Mouse (Mus musculus) gastrocnemius, postnatal 36 days (tissue): ENCODE measurements around the gene Il1f9. TPM values are rescaled to one million over a fixed set of nuclear protein-coding genes. Genes with fewer than 3 reads are reported as not detected.
"Not testable (repeated sequence)": the region's sequence is repeated elsewhere in the genome, so short reads cannot be mapped to it uniquely, and the experiment has no call there.

Source experiments
- DNase-seq, 2 experiments: peaks; one replicate each; pipeline ENCODE4 v3.0.0; 2022
- intact Hi-C: fragments of 180-260 bp; cut with DNase I; formaldehyde crosslinking; loops from one replicate; pipeline ENCODE4 v1.15.1; 2025
- long read RNA-seq, 2 experiments: library from polyadenylated mRNA; stranded (forward); transcript quantifications; one replicate each; pipeline ENCODE4 v2.0.0; 2021
- total RNA-seq, 2 experiments: library from RNA; stranded (reverse); gene quantifications; 2 replicates each; pipeline ENCODE4 v1.2.3; 2021

Gene Il1f9
- total RNA-seq = not detected
- long read RNA-seq, experiment 1 = 0 reads
- long read RNA-seq, experiment 2 = 0 reads

- no peak for DNase-seq
- intact Hi-C loops = no loop called here
Measured at GRCm38 (mm10) chr2:24186176-24186575, at the start of gene Il1f9. TSS of gene Il1f9 (plus strand) at chr2:24186476.

GRCm38 (mm10) chr2:24152861-24153260, 33.4 kb upstream of the Il1f9 start, which contains the start of gene Il1f8:
TSS of gene Il1f8 (plus strand) at chr2:24153161.
- intact Hi-C loops = no loop called here
- no peak for DNase-seq

- intact Hi-C loops = not testable (repeated sequence)
Measured at GRCm38 (mm10) chr2:24181683-24182331, 4.5 kb upstream of the Il1f9 start.

GRCm38 (mm10) chr2:24182423-24183147, 3.7 kb upstream of the Il1f9 start:
- DNase-seq, intact Hi-C loops: not testable (repeated sequence)

More at GRCm38 (mm10) chr2:24181683-24182331, 4.5 kb upstream of the Il1f9 start:
- not testable (repeated sequence) for DNase-seq

DNA sequence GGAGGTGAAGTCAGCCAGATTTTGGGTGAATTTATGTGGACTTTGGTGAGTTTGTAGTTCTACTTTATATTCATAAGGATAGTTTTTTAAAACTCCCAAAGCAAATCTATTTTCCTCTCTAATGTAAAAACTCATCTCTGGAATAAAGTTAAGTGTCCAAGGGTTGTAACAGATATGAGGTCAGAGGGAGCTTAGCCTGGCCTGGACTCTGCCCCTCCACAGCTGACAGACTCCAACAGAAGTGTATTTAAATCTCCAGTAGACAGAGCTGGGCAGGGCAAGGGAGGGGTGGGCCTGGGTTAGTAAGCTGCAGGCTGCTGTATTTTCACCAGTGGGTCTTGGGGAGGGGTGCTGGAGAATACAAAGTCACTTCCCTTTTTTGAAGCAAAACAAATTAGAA, 2.2 kb upstream of the Il1f9 start:
- intact Hi-C loops, DNase-seq: not testable (repeated sequence)

- no peak for DNase-seq
- intact Hi-C loops = no loop called here
Measured at GRCm38 (mm10) chr2:24187585-24187984, 1.3 kb downstream of the Il1f9 start.

GRCm38 (mm10) chr2:24188189-24188588, 1.9 kb downstream of the Il1f9 start:
- DNase-seq = no peak
- intact Hi-C loops = no loop called here

DNA sequence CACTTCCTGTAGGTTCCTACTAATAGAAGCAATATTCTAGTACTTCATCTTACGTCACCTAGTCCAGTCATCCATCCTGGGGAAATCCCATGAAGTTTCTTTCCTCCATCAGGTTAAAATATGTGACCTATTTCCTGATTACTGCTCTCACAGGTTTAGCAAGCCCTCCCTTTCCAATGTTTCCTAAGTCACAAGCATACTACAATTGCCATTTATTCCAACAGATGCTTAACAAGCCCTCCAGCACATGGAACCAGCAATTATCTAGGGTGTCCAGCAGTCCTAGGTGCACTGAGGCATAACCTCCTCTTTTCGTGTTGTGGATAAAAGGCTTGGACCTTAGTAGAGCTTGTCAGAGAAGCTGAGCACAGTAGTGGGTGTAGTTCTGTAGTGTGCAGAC, 28.8 kb downstream of the Il1f9 start, which contains the start of gene Il1f6:
TSS of gene Il1f6 (plus strand) at position 301 of the 400 bp plus-strand sequence.
- DNase-seq = no peak
- intact Hi-C loops = no loop called here

GRCm38 (mm10) chr2:24227191-24227590, 40.9 kb downstream of the Il1f9 start:
- DNase-seq = no peak
- intact Hi-C loops = no loop called here

Other genes starting within 250 kb of the Il1f9 start
- gene Hnmt, start 137.1 kb upstream of the Il1f9 start, total RNA-seq = 1 to 10 TPM; 6.0 to 7.1 TPM
- not detected for gene Tbpl2, start 89.9 kb upstream of the Il1f9 start, total RNA-seq
- not detected for gene Il1f8, start 33.3 kb upstream of the Il1f9 start, total RNA-seq
- gene Il1f6, start 28.9 kb downstream of the Il1f9 start, total RNA-seq = not detected
- gene Il1f5, start 90.5 kb downstream of the Il1f9 start, total RNA-seq = not detected
- not detected for gene Il1f10, start 104.7 kb downstream of the Il1f9 start, total RNA-seq
- gene Il1rn, start 150.4 kb downstream of the Il1f9 start, total RNA-seq = not detected
- gene Psd4, start 181.1 kb downstream of the Il1f9 start, total RNA-seq = under 1 TPM; 0.27 to 0.87 TPM